Mouse (Mus musculus) kidney, adult 2 months (tissue): ENCODE results near the gene Tmem115.

Experiments
- CTCF ChIP-seq: fragments of 200-500 bp; conservative IDR thresholded peaks from 2 replicates; pipeline ENCODE4 v1.5.1; 2011; ENCODE audit warnings: low read depth, mild to moderate bottlenecking, control low read depth, low read length, moderate library complexity, mixed read lengths; ENCODE audit not compliant: insufficient read depth, insufficient read length
- POLR2A ChIP-seq: fragments of 200-500 bp; IDR thresholded peaks from one replicate; pipeline ENCODE4 v1.6.1; 2011; ENCODE audit warnings: low read depth, low read length, control low read depth

GRCm38 (mm10) chr9:107540420-107540819 is 6.7 kb downstream of the Tmem115 start:
- no peak for TF ChIP-seq CTCF
- TF ChIP-seq POLR2A: no peak
